Mouse (Mus musculus): ENCODE data around the gene Polr2f.
A peak's percentile ranks its signal among the peaks of the same experiment; 100 is the strongest.

DNA sequence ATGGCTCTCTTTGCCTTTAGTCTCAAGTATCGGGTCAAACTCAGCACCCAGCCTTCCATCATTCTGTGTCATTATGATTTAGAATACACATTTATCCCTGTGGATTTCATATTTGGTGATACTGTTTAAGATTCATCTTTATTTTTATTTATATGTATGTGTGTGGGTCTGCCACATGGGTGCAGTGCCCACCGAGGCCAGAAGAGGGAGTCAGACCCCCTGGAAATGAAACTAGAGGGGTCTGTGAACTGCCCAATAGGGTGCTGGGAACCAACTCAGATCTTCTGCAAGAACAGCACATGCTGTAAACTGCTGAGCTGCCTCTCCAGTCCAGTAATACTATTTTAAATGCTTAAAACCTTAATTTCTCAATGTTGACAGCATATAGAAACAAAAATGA lies 50.6 kb downstream of the Polr2f start:
- TF ChIP-seq EP300 (IDR thresholded peaks at IDR 0.05; ENCODE audit: low read depth in 1 of 2, low read length in 2 of 2): no peak
- TF ChIP-seq CTCF (IDR thresholded peaks at IDR 0.05 in 2 of 3, conservative IDR thresholded peaks at IDR 0.05 in 1 of 3; ENCODE audit: control insufficient read depth in 1 of 3, insufficient read depth in 1 of 3, low read depth in 2 of 3, low read length in 3 of 3, poor library complexity in 1 of 3, severe bottlenecking in 1 of 3): peak; percentile 28 to 36 (median 28); a peak in 5 of 6 replicates
- TF ChIP-seq POLR2A (IDR thresholded peaks at IDR 0.05; ENCODE audit: control insufficient read depth in 1 of 2, insufficient read depth in 1 of 2, low read depth in 1 of 2, low read length in 2 of 2, poor library complexity in 1 of 2): no peak
- no peak for TF ChIP-seq MYB (IDR thresholded peaks at IDR 0.05; ENCODE audit: low read depth, low read length)
- no peak for TF ChIP-seq NELFE (IDR thresholded peaks at IDR 0.05; ENCODE audit: low read depth, low read length)
- no peak for TF ChIP-seq POLR2AphosphoS5 (IDR thresholded peaks at IDR 0.05; ENCODE audit: borderline replicate concordance, low read depth, low read length)
- TF ChIP-seq ETS1 (IDR thresholded peaks at IDR 0.05; ENCODE audit: low read depth, low read length): no peak
- TF ChIP-seq USF2 (IDR thresholded peaks at IDR 0.05; ENCODE audit: borderline replicate concordance in 1 of 2, insufficient read depth in 1 of 2, low read depth in 1 of 2, low read length in 2 of 2): no peak
- TF ChIP-seq TAL1 (IDR thresholded peaks at IDR 0.05; ENCODE audit: low read length): no peak
- TF ChIP-seq MXI1 (IDR thresholded peaks at IDR 0.05; ENCODE audit: low read depth, low read length): no peak
- TF ChIP-seq SIN3A (IDR thresholded peaks at IDR 0.05; ENCODE audit: low read length): no peak
- TF ChIP-seq ZNF384 (IDR thresholded peaks at IDR 0.05; ENCODE audit: low read depth, low read length): no peak
- TF ChIP-seq CHD2 (IDR thresholded peaks at IDR 0.05; ENCODE audit: low read length): no peak
